Mouse (Mus musculus) Muller cell, postnatal 12 days (primary cell): ENCODE results near the gene Usp28.

Experiments
- DNase-seq: peaks from one replicate; pipeline ENCODE4 v3.0.0-alpha.2; 2015; ENCODE audit errors: inconsistent ontology term

Usp28 gene

GRCm38 (mm10) chr9:49021289-49021688, 36.1 kb downstream of the Usp28 start:
- DNase-seq, result no peak

GRCm38 (mm10) chr9:49023956-49024355, 38.8 kb downstream of the Usp28 start:
- DNase-seq, result no peak

DNA sequence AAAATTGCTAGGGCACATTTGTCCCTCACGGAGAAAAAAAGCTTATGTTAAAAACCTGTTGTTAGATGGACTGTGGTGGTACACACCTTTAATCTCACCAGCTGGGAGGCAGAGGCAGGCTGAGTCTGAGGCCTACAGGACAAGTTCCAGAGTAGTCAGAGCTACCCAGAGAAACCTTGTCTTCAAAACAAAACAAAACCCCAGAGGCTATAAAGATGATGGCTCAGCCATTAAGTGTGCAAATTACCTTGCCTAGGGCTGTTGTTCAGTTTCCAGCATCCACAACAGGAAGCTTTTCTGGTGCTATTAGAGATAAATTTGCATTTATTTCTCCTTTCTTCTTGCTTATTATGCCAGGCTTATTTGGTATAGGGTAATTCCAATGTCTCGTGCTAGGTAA, 39.4 kb downstream of the Usp28 start:
- DNase-seq, result no peak

DNA sequence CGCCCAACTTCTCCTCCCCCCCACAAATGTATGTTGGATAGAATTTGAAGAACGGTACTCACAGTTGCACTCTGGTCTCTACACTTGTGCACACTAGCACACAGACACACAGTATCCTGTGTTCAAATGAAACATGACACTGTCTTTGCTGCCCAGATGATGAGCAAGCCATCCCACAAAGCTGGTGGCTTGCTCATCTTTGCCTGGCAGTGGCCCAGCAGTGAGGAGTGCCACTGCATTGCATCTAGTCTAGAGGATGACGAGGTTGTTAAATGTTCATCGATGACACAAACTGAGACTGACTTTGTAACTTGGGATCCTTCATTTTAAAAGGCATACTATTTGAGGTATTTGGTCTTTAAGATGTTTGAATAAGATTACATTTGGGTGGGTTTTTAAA, 49.6 kb downstream of the Usp28 start:
- DNase-seq, result peak; percentile 62

- DNase-seq, result no peak
Measured at GRCm38 (mm10) chr9:49050901-49051300, 65.7 kb downstream of the Usp28 start.

DNA sequence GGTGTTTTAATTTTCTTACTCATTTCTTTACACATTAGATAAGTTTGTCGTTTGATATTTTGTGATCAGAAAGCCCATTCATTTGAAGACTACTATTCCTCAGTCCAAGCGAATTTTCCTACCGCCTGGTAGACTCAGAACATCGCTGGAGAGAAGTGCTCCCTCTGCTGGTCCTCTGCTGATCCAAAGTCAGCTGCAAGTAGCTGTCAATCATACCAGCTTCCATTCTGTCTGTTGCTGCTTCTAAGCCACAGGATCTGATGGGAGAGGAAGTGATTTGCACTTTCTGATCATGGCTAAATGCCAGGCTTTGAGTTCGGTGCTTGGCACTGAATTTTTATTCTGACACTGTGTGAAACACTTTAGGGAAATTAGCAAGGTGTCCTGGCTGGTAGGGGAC, 66.2 kb downstream of the Usp28 start:
- DNase-seq, result peak; percentile 27

DNA sequence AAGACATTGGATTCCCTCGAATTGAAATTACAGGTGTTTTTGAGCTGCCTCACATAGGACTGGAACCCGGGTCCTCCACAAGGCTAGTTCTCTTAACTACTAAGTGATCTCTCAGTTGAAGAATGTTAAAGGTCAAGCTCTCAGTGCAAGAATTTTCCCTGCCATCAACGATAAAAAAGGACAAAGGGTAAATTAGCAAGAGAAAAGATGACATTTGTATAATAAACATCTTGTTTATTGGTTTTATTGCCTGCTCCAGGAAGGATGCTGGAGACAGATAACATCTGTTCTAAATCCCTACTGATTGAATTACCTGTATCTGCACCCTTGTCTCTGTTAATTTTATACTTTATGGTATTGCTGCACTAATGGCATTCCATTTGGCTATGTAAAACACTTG, 68.9 kb downstream of the Usp28 start:
- DNase-seq, result no peak

DNA sequence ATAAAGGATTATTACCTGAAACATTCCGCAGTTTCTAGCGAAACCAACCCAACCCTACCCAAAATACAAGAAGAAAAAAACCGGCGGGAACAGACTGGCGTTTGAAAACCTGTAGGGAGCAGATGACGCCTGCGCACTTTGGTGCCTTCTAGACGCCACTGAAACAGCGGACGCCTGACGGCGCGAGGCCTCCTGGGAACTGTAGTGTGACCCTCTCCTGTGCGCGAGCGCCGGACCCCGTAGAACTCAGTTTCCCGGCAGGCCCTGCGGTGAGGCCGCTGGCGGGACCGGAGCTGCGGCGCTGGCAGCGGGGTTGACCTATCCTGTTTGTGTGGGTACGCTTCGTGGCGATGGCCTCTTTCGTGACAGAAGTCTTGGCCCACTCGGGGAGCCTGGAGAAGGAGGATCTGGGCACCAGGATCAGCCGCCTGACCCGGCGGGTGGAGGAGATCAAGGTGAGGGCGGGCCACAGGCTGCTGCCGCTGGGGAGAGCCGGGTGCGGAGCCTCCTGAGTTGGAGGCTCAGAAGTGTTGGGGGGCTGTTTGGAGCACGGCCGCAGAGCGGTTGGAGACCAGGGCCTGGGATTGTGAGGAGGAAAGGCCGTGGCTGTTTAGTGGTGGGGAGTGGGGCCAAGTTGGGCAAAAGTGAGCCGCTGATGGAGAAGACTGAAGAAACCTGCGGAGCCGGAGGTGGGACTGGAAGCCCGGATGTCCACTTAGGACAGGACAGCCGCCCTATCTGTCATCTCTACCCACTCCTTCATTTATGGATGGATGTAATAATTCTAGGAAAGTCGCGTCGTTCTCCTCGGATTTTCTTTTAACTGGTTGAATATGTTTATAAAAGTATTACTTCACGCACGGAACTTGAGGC, 70.4 kb downstream of the Usp28 start, which contains the start of gene Zw10:
Gene Zw10, plus strand, starts transcription at position 281 of the 873 bp plus-strand sequence.
- peak; percentile 95 for DNase-seq

DNA sequence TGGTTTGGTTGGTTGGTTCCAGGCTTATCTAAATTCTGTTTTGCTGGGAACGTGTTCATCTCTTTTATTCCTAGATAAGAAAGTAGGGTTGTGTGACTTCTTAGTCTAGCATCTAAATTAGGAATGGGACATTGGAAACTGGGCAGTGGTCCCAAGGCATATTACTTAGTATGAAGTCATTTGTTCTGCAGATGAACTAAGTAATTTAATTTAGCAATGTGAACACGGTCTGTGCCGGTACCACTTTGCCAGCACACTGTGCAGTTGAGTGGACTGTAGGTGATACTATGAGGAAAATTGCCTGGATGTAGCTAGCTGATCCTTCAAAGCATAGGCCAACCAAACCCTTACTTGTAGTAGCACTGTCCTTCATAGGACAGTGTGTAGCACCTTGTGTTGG, 91.7 kb downstream of the Usp28 start:
- DNase-seq, result no peak

DNA sequence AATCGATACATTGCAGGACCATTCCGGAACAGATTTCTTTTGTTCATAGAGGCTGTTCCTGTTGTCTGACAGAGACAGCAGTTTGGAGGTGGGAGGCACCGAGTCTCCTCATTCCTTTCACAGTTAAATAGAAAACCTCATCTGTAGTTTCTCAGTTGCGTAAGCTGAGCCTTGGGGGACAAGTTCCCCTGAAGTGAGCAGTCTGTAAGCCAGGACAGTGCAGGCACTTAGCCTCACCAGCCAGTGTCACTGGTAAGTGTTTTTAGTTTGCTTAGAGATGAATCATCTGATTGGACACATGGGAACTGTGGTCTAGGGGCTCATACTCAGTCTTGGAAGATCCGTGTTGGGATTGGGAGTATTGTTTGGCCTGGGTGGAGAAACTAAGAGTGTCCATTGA, 95.9 kb downstream of the Usp28 start, which contains the start of gene Tmprss5:
Gene Tmprss5, plus strand, starts transcription at position 154 of the 400 bp plus-strand sequence.
- peak; percentile 49 for DNase-seq

- DNase-seq, result no peak
Measured at GRCm38 (mm10) chr9:49081561-49081960, 96.4 kb downstream of the Usp28 start.

DNA sequence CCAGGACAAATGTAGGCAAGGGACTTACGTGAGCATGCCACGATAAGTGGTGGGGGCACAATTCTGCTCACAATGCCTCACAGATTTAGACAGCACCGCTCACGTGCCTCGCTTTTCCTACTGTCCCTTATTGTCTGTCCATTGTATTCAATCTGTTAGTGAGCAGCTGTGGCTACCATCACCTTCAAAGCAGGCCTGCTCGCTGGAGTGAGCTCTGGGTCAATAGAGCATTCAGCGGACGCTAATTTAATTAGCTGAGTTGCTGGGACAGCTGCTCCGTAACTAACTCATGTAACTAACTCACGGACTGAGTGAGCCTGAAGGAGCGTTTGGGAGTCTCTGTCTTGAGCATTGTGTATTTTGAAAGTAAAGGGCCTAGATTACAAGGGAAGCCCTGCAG, 102.1 kb downstream of the Usp28 start:
- DNase-seq, result peak; percentile 49
